Mouse (Mus musculus) limb, embryonic 13.5 days (tissue): ENCODE measurements around the gene Gng12. TPM values are rescaled to one million over a fixed set of nuclear protein-coding genes. Genes with fewer than 3 reads are reported as not detected.
"Not testable (repeated sequence)": the region's sequence is repeated elsewhere in the genome, so short reads cannot be mapped to it uniquely, and the experiment has no call there.

Source experiments
- ATAC-seq: fragments of 200-750 bp; cut with Nextera tagmentation; 2 replicates; pipeline ENCODE4 v1.8.0; 2017; ENCODE audit warnings: low read depth, moderate number of reproducible peaks, moderate TSS enrichment; ENCODE audit not compliant: low FRiP score
- H3K27ac ChIP-seq: fragments of 300-500 bp; sonication (generic); 2 replicates; pipeline ENCODE4 v1.5.1; 2015; ENCODE audit warnings: inconsistent platforms, mild to moderate bottlenecking, moderate library complexity
- H3K27me3 ChIP-seq: fragments of 300-500 bp; sonication (generic); 2 replicates; pipeline ENCODE4 v1.6.1; 2015; ENCODE audit warnings: mild to moderate bottlenecking, inconsistent platforms
- H3K36me3 ChIP-seq: fragments of 300-500 bp; sonication (generic); 2 replicates; pipeline ENCODE4 v1.6.1; 2015; ENCODE audit warnings: inconsistent platforms, mild to moderate bottlenecking, moderate library complexity
- H3K4me1 ChIP-seq: fragments of 300-500 bp; sonication (generic); 2 replicates; pipeline ENCODE4 v1.6.1; 2015; ENCODE audit warnings: inconsistent platforms
- H3K4me2 ChIP-seq: fragments of 300-500 bp; sonication (generic); replicated peaks from 2 replicates; pipeline ENCODE4 v1.6.1; 2015; ENCODE audit warnings: inconsistent platforms, mild to moderate bottlenecking, moderate library complexity
- H3K4me3 ChIP-seq: fragments of 300-500 bp; sonication (generic); 2 replicates; pipeline ENCODE4 v1.5.1; 2015; ENCODE audit warnings: moderate library complexity, mild to moderate bottlenecking, inconsistent platforms
- H3K9ac ChIP-seq: fragments of 300-500 bp; sonication (generic); 2 replicates; pipeline ENCODE4 v1.6.1; 2015; ENCODE audit warnings: mild to moderate bottlenecking, inconsistent platforms
- H3K9me3 ChIP-seq: fragments of 300-500 bp; sonication (generic); 2 replicates; pipeline ENCODE4 v1.6.1; 2016; ENCODE audit warnings: inconsistent platforms
- WGBS: fragments of 180-500 bp; shearing (Covaris S2); methylation state at CpG from one replicate; pipeline ENCODE4 v1.1.7; 2015; 5-methylcytosine and 5-hydroxymethylcytosine counted together
- polyA plus RNA-seq: library from polyadenylated mRNA; unstranded; fragments of >200 nt; fragmentation: Nextera tagmentation; extraction: Ambion mirVana; gene quantifications from 2 replicates; pipeline ENCODE4 v1.2.1, GENCODE M21; 2015

Gng12 gene
- polyA plus RNA-seq, 1 experiment from 2014 or later = 58.5 TPM

DNA sequence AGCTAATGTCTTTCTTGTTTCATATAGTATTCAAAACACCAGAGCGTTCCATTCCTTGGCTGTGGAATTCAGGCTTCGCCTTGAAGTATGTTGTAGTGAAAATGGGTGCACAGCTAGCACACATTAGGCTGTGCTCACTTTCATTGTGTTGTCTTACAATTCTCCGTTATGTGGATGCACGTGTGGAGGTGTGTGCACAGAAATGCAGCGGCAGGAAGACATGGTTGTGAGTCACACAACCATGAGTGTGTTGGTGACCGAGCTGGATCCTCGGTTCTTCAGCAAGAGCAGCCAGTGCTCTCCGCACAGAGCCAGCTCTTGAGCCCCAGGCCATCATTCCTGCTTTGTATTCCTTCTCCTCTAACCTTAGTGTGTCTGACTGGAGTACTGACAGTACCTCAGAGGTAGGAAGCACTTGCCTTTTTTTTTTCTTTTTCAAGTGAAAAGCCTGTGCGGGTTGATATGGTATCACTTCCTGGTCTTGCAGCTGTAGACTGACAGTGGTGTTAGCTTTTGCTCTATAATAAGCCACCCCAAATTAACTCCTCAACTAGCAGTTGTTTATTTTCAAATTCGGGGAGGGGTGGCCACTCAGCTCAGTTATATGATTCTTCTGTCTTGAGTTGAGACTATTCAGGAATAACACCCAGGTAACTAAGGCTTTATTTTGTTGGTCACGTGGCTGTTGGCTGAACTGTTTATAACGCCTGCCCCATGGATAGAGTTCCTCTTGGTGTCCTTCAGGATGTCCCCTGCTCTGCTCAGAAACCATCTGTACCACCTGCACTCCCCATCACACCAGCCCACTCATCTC lies 48.2 kb downstream of the Gng12 start:
- no peak overlapping the region for H3K4me3 ChIP-seq
- H3K27me3 ChIP-seq = no peaks in the 10 kb centered on the region
- no peak overlapping the region for H3K4me2 ChIP-seq
- H3K9ac ChIP-seq = no peak overlapping the region
- no peak overlapping the region for H3K27ac ChIP-seq
- H3K36me3 ChIP-seq = no peaks in the 10 kb centered on the region
- no peaks in the 10 kb centered on the region for H3K9me3 ChIP-seq
- ATAC-seq = no peak
- WGBS = 77% methylated on average over 12 of the region's 12 CpGs
- peaks cover 16% of the 10 kb centered on the region for H3K4me1 ChIP-seq

DNA sequence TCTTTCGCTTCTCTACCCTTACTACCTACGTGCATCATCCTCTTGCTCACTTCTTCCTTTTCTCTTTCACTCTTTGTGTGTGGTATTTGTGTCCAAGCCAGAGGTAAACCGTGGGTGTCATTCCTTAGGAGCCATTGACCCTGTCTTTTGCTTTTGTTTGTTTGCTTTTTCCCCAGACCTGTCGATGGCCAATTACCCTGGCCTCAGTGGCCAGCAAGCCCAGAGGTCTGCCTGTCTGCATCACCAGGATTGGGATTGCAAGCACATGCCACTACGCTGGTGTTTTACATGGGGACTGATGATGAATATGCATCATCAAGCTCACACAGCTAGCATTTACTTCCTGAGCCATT lies 48.8 kb downstream of the Gng12 start:
- no peak for ATAC-seq
- Histone ChIP-seq H3K4me3 (no peak overlapping the region), H3K36me3 (no peaks in the 10 kb centered on the region), H3K4me1 (peaks cover 16% of the 10 kb centered on the region), H3K9me3 (no peaks in the 10 kb centered on the region), H3K9ac (no peak overlapping the region), H3K27ac (no peak overlapping the region), H3K27me3 (no peaks in the 10 kb centered on the region), H3K4me2 (no peak overlapping the region)
- WGBS = 63% methylated on average over 5 of the region's 5 CpGs

DNA sequence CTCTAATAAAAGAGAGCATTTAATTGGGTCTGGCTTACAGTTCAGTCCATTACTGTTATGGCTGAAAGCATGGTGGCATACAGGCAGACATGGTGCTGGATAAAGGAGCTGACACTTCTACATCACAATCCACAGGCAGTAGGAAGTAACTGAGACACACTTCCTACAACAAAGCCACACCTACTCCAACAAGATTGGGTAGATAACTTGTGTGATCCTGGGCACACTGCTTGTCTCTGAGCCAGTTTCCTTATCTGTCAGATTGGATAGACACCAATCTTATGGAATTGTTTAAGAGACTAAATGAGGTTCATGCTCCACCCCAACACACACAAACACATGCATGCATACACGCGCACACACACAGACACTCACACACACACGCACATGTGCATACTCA lies 51.9 kb downstream of the Gng12 start:
- no peak for ATAC-seq
- no peak overlapping the region for H3K4me3 ChIP-seq
- H3K27me3 ChIP-seq = no peaks in the 10 kb centered on the region
- H3K4me1 ChIP-seq = peaks cover 10% of the 10 kb centered on the region
- no peaks in the 10 kb centered on the region for H3K36me3 ChIP-seq
- no peak overlapping the region for H3K4me2 ChIP-seq
- WGBS = 96% methylated on average over 3 of the region's 3 CpGs
- H3K9me3 ChIP-seq = no peaks in the 10 kb centered on the region
- no peak overlapping the region for H3K9ac ChIP-seq
- H3K27ac ChIP-seq = no peak overlapping the region

GRCm38 (mm10) chr6:66948848-66949247 lies 52.7 kb downstream of the Gng12 start:
- H3K9me3 ChIP-seq = no peaks in the 10 kb centered on the region
- no peaks in the 10 kb centered on the region for H3K36me3 ChIP-seq
- H3K9ac ChIP-seq = no peak overlapping the region
- no peak overlapping the region for H3K4me2 ChIP-seq
- no peak overlapping the region for H3K27ac ChIP-seq
- no peaks in the 10 kb centered on the region for H3K27me3 ChIP-seq
- no peak for ATAC-seq
- peaks cover 4% of the 10 kb centered on the region for H3K4me1 ChIP-seq
- H3K4me3 ChIP-seq = no peak overlapping the region
- 90% methylated on average over 3 of the region's 3 CpGs for WGBS

GRCm38 (mm10) chr6:66951726-66952418 lies 55.7 kb downstream of the Gng12 start:
- H3K27ac ChIP-seq = no peak overlapping the region
- H3K4me2 ChIP-seq = no peak overlapping the region
- H3K36me3 ChIP-seq = peaks cover 3% of the 10 kb centered on the region; the same call in 1 of the 2 replicates
- H3K9ac ChIP-seq = no peak overlapping the region
- WGBS = 84% methylated on average over 5 of the region's 5 CpGs
- no peaks in the 10 kb centered on the region for H3K27me3 ChIP-seq
- no peaks in the 10 kb centered on the region for H3K9me3 ChIP-seq
- H3K4me3 ChIP-seq = no peak overlapping the region
- no peaks in the 10 kb centered on the region for H3K4me1 ChIP-seq
- no peak for ATAC-seq

DNA sequence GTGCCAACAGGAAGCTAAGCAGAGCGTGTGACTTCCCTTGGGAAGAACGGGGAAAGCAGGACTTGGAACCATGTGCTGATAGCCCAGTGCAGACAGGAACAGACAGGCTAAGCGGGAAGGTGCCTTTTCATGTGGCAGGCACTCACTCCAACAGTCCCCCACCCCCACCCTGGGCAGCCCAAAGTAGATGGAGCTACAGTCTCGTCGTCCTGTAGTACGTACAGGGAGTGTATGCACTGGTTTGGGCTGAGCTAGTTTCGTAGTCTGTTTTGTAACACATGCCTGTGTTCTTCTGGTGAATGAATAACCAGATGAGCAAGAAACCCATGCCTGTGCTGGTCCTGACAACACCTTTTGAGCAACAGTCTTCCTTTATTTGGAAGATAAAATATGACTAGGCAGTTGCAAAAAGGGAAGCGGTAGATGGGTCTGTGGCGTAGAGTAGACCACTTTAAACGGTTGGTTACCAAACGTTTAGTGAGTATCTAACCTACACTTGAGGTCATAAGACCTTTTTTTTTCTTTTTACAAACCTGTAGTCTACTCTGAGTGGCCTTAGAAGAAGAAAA lies 57.8 kb downstream of the Gng12 start:
- peaks cover 3% of the 10 kb centered on the region; the same call in 1 of the 2 replicates for H3K36me3 ChIP-seq
- no peak for ATAC-seq
- H3K27ac ChIP-seq = no peak overlapping the region
- H3K4me1 ChIP-seq = peaks cover 4% of the 10 kb centered on the region
- WGBS = 74% methylated on average over 11 of the region's 11 CpGs
- no peaks in the 10 kb centered on the region for H3K9me3 ChIP-seq
- no peak overlapping the region for H3K4me3 ChIP-seq
- H3K9ac ChIP-seq = no peak overlapping the region
- H3K27me3 ChIP-seq = no peaks in the 10 kb centered on the region
- H3K4me2 ChIP-seq = no peak overlapping the region

GRCm38 (mm10) chr6:66955089-66955657 lies 59.0 kb downstream of the Gng12 start:
- Histone ChIP-seq H3K36me3 (peaks cover 3% of the 10 kb centered on the region; the same call in 1 of the 2 replicates), H3K9me3 (no peaks in the 10 kb centered on the region), H3K4me2 (no peak overlapping the region), H3K27ac (no peak overlapping the region), H3K9ac (no peak overlapping the region), H3K4me1 (peaks cover 4% of the 10 kb centered on the region), H3K4me3 (no peak overlapping the region), H3K27me3 (no peaks in the 10 kb centered on the region)
- no peak for ATAC-seq
- whole genome bisulfite sequencing = 84% methylated on average over 11 of the region's 11 CpGs

GRCm38 (mm10) chr6:66958466-66959235 lies 62.5 kb downstream of the Gng12 start:
- Histone ChIP-seq H3K27me3 (no peaks in the 10 kb centered on the region), H3K36me3 (peaks cover 3% of the 10 kb centered on the region; the same call in 1 of the 2 replicates), H3K9me3 (no peaks in the 10 kb centered on the region), H3K9ac (no peak overlapping the region), H3K27ac (no peak overlapping the region), H3K4me1 (peaks cover 4% of the 10 kb centered on the region), H3K4me3 (no peak overlapping the region), H3K4me2 (no peak overlapping the region)
- WGBS = 92% methylated on average over 5 of the region's 5 CpGs
- no peak for ATAC-seq

DNA sequence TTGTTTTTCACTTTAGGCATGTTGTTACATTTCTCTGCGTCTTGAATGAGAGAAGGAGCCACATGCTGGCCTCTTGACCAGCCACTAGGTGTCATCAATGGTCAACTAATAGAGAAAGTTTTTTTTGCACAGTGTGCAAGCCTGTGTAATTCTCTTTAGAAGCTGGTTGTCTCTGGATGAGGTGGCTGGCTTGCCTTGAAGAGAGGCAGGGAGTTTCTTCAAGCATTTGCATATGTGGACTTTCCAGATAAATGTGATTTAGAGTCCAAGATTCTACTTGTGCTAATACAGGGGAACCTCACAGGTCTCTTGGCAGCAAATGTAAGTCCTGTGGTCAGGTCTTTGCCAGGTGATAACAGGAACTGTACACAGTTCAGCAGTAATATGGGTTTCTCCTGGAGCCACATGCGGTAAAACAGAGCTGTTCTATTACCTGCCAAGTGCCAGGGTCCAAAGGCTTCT lies 66.4 kb downstream of the Gng12 start:
- no peaks in the 10 kb centered on the region for H3K36me3 ChIP-seq
- no peak overlapping the region for H3K27ac ChIP-seq
- no peak overlapping the region for H3K9ac ChIP-seq
- no peak overlapping the region for H3K4me2 ChIP-seq
- H3K4me1 ChIP-seq = peaks cover 7% of the 10 kb centered on the region
- H3K9me3 ChIP-seq = no peaks in the 10 kb centered on the region
- no peak overlapping the region for H3K4me3 ChIP-seq
- 35% methylated on average over 2 of the region's 2 CpGs for WGBS
- no peaks in the 10 kb centered on the region for H3K27me3 ChIP-seq
- ATAC-seq = peak; percentile 82

DNA sequence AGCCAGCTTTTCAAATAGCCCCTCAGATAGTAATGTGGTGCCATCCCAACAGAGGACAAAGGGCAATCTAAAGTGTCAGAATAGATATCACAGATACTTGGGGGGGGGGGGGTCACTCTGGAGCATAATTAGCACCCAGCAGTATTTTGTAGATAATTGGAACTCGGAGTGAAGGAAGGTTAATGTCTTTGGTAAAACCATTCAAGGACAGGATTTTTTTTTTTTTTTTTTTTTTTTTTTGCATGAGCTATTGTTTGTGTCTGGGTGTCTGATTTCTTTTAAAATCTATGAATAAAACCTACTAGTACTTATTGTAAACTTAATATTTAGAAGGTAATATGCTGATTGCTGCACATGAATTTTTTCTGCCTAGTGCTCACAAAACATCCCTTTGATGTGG lies 66.9 kb downstream of the Gng12 start:
- no peaks in the 10 kb centered on the region for H3K36me3 ChIP-seq
- no peak for ATAC-seq
- H3K4me2 ChIP-seq = no peak overlapping the region
- no peaks in the 10 kb centered on the region for H3K9me3 ChIP-seq
- H3K27me3 ChIP-seq = no peaks in the 10 kb centered on the region
- H3K4me3 ChIP-seq = no peak overlapping the region
- no peak overlapping the region for H3K9ac ChIP-seq
- no peak overlapping the region for H3K27ac ChIP-seq
- H3K4me1 ChIP-seq = 0 out of 2 replicates have a peak, but pooled peaks cover 5% of the 10 kb centered on the region
- WGBS = 89% methylated on average over 1 of the region's 1 CpGs

- not testable (repeated sequence) for H3K27me3 ChIP-seq, H3K4me2 ChIP-seq, H3K36me3 ChIP-seq, ATAC-seq, H3K4me3 ChIP-seq, H3K4me1 ChIP-seq, H3K9me3 ChIP-seq, H3K27ac ChIP-seq, H3K9ac ChIP-seq
- 83% methylated on average over 3 of the region's 3 CpGs for WGBS
Measured at GRCm38 (mm10) chr6:66963651-66964050, 67.5 kb downstream of the Gng12 start.
